Mouse (Mus musculus) left cerebral cortex, postnatal 10 days (tissue): ENCODE measurements around the gene Wdr59. TPM values are rescaled to one million over a fixed set of nuclear protein-coding genes. Genes with fewer than 3 reads are reported as not detected.

Experiments used
- DNase-seq, 2 experiments: peaks; one replicate each; pipeline ENCODE4 v3.0.0; 2021 to 2022; ENCODE audit warnings: low spot score in 2 of 2, mixed read lengths in 1 of 2; ENCODE audit errors: extremely low spot score in 1 of 2
- intact Hi-C: fragments of 180-260 bp; cut with DNase I; formaldehyde crosslinking; loops from one replicate; pipeline ENCODE4 v1.15.1; 2025
- total RNA-seq, 2 experiments: library from RNA; stranded (reverse); gene quantifications; 2 replicates each; pipeline ENCODE4 v1.2.3; 2021

Gene Wdr59
- total RNA-seq, 2 experiments from 2014 or later: 21.2 to 22.0 TPM

GRCm38 (mm10) chr8:111543712-111544380 lies 22.0 kb upstream of the Wdr59 start:
- intact Hi-C loops: no loop called here
- DNase-seq: no peak

GRCm38 (mm10) chr8:111539422-111540076 lies 17.7 kb upstream of the Wdr59 start:
- intact Hi-C loops: loop anchor here (5.0 kb wide), 2 partner anchors 88 to 103 kb away; partner anchors contain the start of gene Zfp1
- DNase-seq: no peak

DNA sequence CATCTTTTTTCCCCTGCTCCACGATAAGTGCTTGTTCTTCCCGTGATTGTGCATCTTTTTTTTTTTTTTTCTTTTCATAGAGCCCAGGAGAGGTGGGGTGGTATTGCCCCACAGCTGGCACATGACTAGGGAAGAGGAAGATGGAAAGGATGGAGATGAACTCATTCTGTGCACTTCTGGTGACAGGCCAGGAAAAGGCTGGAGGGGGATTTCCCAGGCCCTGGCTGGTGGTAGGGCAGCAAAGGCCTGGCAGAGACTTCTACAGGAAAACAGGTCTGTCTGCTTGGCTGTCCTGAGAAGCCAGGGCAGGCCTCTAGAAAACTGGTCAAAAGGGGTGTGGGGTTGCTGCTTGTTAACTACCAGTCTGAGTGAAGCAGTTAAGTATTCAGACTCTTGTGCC lies 16.3 kb upstream of the Wdr59 start:
- intact Hi-C loops: loop anchor here (5.0 kb wide), 2 partner anchors 89 to 104 kb away; partner anchors contain the start of gene Zfp1

GRCm38 (mm10) chr8:111537765-111538158 lies 15.9 kb upstream of the Wdr59 start:
- no peak for DNase-seq
- intact Hi-C loops: loop anchor here (5.0 kb wide), 2 partner anchors 90 to 105 kb away; partner anchors contain the start of gene Zfp1

More for the DNA sequence above, 16.3 kb upstream of the Wdr59 start:
- peak in 1 of 2 experiments; percentile 40 for DNase-seq

- intact Hi-C loops: loop anchor here (5.0 kb wide), 2 partner anchors 90 to 105 kb away; partner anchors contain the start of gene Zfp1
- peak in 1 of 2 experiments; percentile 71 for DNase-seq
Observed at GRCm38 (mm10) chr8:111536978-111537764, 15.3 kb upstream of the Wdr59 start.

DNA sequence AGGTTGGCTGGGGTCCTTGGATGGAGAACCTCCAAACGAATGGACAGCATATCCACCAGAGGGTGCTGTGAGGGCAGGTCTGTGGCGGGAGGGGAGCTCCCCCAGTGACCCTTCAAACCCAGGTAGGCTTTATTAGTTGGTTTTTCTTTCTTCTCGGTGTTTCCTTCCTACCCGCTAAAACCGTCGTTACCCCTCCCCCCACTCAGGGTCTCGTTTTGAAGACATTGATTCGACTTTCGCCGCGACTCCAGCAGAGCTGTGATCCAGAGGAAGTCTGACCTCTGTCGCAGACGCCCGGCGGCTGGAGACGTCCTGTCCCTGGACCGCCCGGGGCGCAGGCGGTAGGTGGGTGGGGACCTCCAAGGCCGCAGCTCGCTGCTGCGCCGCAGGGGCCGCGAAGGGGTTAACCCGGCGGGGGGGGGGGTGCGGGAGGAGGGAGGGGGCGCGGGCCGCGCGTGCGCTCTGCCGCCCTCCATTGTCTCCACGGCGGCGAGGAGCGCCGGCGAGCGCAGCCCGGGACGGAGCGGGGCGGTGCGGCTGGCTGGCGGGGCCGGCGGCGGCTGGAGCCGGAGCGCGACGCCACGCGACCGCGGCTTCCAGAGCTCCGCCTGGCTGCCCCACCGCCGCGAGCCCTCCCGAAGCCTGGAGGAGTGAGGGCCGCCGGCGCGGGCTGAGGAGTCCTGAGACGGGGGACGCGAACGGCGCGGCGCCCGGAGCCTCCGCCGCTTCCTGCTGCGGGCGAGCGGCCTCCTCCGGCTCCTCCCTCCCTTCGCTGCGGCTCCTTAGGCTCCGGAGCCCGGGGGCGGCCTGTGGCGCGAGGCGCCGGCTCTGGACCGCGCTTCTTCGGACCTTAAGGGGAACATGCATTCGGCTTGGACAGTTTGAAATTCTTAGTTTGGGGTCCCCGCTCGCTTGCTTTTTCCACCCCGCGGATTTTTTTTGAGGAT lies 14.4 kb upstream of the Wdr59 start, which contains the start of gene Znrf1:
Znrf1 (plus strand) TSS at position 67 of the 947 bp plus-strand sequence.
- intact Hi-C loops: loop anchor here (5.0 kb wide), 2 partner anchors 91 to 106 kb away; partner anchors contain the start of gene Zfp1
- DNase-seq: peak; percentile 57 to 89

DNA sequence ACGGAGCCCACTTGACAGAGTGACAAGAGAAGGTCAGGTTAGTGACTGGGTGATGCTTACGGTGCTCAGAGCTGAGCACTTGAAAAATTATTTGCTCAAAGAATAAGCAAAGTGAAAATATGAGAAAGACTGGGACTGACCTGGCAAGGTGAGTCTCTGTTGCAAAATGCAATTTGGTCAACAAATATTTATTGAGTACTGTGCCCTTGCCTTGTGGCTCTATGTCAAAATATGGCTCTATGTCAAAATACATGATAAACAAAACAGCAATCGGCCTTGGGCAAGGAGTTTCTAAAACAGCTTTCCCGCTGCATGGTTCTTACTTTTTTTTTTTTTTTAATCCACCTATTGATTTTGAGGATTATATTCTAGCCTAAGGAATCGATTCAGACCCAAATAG lies 13.6 kb upstream of the Wdr59 start:
- intact Hi-C loops: loop anchor here (5.0 kb wide), 2 partner anchors 92 to 107 kb away; partner anchors contain the start of gene Zfp1

DNA sequence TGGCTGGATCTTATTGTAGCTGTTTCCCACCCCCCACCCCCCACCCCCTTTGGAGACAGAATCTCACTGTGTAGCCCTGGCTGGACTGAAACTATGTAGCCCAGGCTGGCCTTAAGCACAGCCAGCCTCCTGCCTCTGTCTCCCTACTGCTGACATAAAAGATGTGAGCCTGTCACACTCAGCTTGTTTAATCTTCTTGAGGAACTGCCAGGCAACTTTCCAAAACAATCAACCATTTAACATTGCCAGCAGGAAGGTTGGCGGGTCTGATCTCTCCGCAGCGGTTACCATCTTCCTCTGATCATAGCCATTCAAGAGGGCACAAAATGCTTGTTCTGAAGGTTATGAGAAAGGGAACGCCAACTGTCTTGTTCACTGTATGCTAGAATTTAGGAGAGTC lies 11.6 kb upstream of the Wdr59 start:
- no peak for DNase-seq
- intact Hi-C loops: no loop called here

More for the DNA sequence above, 13.6 kb upstream of the Wdr59 start:
- no peak for DNase-seq

DNA sequence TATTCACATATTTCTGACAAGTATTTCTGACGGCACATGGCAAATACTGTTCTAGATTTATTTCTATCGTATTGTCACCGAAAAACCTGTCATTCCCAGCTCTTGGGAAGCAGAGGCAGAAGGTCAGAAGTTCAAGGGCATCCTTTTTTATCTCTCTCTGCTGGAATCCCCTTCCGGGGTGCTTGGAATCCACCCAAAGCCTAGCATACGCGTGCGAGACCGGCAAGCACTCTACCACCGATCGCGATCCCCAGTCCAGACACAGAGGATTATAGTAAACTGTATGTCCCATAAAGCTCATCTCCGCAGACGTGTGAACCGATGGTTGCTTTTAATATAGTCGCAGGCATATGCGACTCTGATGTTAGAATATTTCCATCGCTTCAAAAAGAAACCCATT lies 9.7 kb upstream of the Wdr59 start:
- intact Hi-C loops: no loop called here
- DNase-seq: no peak

- intact Hi-C loops: no loop called here
- DNase-seq: no peak
Observed at GRCm38 (mm10) chr8:111531191-111531590, 9.3 kb upstream of the Wdr59 start.

GRCm38 (mm10) chr8:111528071-111528470 lies 6.2 kb upstream of the Wdr59 start:
- DNase-seq: no peak
- intact Hi-C loops: no loop called here

GRCm38 (mm10) chr8:111527149-111527548 lies 5.3 kb upstream of the Wdr59 start:
- intact Hi-C loops: no loop called here
- no peak for DNase-seq

DNA sequence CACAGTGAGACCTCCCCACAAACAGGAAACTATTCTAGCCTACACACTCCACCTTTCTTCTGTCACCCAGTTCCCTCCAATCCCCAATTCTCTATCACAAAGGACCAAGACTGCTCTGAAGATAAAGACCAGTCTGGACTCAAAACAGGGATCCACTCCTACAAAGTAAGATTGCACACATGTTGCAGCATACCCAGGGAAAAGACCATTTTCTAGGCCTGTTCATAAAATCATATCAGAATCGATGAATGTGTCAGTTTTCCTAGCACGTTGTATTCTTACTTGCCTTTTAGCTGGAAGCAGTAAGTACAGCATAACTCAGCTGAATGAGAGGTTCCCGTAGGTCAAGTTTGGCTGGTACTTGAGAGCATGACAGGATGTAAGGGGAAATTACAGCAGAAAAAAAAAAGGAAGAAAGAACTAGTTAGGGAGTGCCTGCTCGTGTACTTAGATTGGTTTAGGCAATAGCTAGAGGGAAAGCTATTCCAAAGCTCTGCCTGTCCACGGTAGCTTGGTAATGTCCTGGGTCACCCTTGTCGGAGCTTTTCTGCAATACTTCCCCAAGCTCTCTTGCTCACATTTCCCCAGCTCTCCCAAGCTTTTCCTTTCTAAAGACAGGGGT lies 4.6 kb upstream of the Wdr59 start:
- intact Hi-C loops: no loop called here
- no peak for DNase-seq

- intact Hi-C loops: no loop called here
Observed at GRCm38 (mm10) chr8:111517466-111517865, 4.4 kb downstream of the Wdr59 start.

GRCm38 (mm10) chr8:111516451-111517035 lies 5.3 kb downstream of the Wdr59 start:
- DNase-seq: no peak
- intact Hi-C loops: no loop called here

More at GRCm38 (mm10) chr8:111517466-111517865, 4.4 kb downstream of the Wdr59 start:
- no peak for DNase-seq

DNA sequence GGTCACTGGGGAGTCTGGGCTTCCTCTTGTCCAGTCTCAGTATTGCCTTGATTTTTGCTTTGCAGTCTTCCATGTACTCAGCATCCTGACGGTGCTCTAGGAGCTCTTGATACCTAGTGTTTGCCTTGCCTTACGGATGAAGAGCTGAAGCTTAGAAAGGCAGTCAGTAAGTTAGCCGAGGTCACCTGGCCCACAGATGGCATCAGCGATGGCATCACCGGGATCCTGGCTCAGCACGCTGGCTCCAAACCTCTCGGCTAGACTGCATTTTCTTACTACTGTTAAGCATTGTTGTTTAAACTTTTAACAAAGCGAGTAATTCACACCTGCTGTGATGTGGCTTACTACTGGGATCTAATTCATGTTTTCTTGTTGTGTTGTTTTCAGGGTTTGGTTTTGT lies 8.4 kb downstream of the Wdr59 start:
- intact Hi-C loops: no loop called here
- no peak for DNase-seq

- intact Hi-C loops: no loop called here
- DNase-seq: no peak
Observed at GRCm38 (mm10) chr8:111512941-111513340, 9.0 kb downstream of the Wdr59 start.
